Mouse (Mus musculus) embryonic facial prominence, embryonic 13.5 days (tissue): ENCODE data around the gene Diaph3. TPM values are rescaled to one million over a fixed set of nuclear protein-coding genes. Genes with fewer than 3 reads are reported as not detected.

ENCODE experiments used
- ATAC-seq: fragments of 200-750 bp; cut with Nextera tagmentation; 2 replicates; pipeline ENCODE4 v1.8.0; 2017; ENCODE audit warnings: low read depth; ENCODE audit not compliant: insufficient number of reproducible peaks, insufficient read depth, low FRiP score, low TSS enrichment
- H3K27ac ChIP-seq: fragments of 300-500 bp; sonication (generic); 2 replicates; pipeline ENCODE4 v1.5.1; 2015; ENCODE audit warnings: moderate library complexity, mild to moderate bottlenecking, inconsistent platforms
- H3K27me3 ChIP-seq: fragments of 300-500 bp; sonication (generic); 2 replicates; pipeline ENCODE4 v1.6.1; 2015; ENCODE audit warnings: mild to moderate bottlenecking, inconsistent platforms
- H3K36me3 ChIP-seq: fragments of 300-500 bp; sonication (generic); 2 replicates; pipeline ENCODE4 v1.6.1; 2015; ENCODE audit warnings: mild to moderate bottlenecking, inconsistent platforms
- H3K4me1 ChIP-seq: fragments of 300-500 bp; sonication (generic); 2 replicates; pipeline ENCODE4 v1.6.1; 2015; ENCODE audit warnings: inconsistent platforms
- H3K4me2 ChIP-seq: fragments of 300-500 bp; sonication (generic); 2 replicates; pipeline ENCODE4 v1.6.1; 2015; ENCODE audit warnings: moderate library complexity, mild to moderate bottlenecking, inconsistent platforms
- H3K4me3 ChIP-seq: fragments of 300-500 bp; sonication (generic); 2 replicates; pipeline ENCODE4 v1.5.1; 2015; ENCODE audit warnings: mild to moderate bottlenecking, inconsistent platforms
- H3K9ac ChIP-seq: fragments of 300-500 bp; sonication (generic); 2 replicates; pipeline ENCODE4 v1.6.1; 2015; ENCODE audit warnings: mild to moderate bottlenecking, inconsistent platforms
- H3K9me3 ChIP-seq: fragments of 300-500 bp; sonication (generic); 2 replicates; pipeline ENCODE4 v1.6.1; 2016; ENCODE audit warnings: inconsistent platforms
- WGBS: fragments of 180-500 bp; shearing (Covaris S2); methylation state at CpG from one replicate; pipeline ENCODE4 v1.1.7; 2015; ENCODE audit warnings: mixed read lengths; 5-methylcytosine and 5-hydroxymethylcytosine counted together
- polyA plus RNA-seq: library from polyadenylated mRNA; unstranded; fragments of >200 nt; fragmentation: Nextera tagmentation; extraction: Ambion mirVana; gene quantifications from 2 replicates; pipeline ENCODE4 v1.2.1, GENCODE M21; 2015

The Diaph3 gene
- polyA plus RNA-seq, 1 experiment from 2014 or later, result 14.8 TPM

- Histone ChIP-seq H3K9ac (no peak overlapping the region), H3K27ac (no peak overlapping the region), H3K4me3 (no peak overlapping the region), H3K4me1 (no peaks in the 10 kb centered on the region), H3K9me3 (no peaks in the 10 kb centered on the region), H3K36me3 (no peaks in the 10 kb centered on the region), H3K4me2 (no peak overlapping the region), H3K27me3 (no peaks in the 10 kb centered on the region)
- no peak for ATAC-seq
- 90% methylated on average over 2 of the region's 2 CpGs for WGBS
Measured at GRCm38 (mm10) chr14:87079725-87080124, 61.3 kb downstream of the Diaph3 start.

- ATAC-seq, result no peak
- H3K36me3 ChIP-seq, result 0 out of 2 replicates have a peak, but pooled peaks cover 4% of the 10 kb centered on the region
- no peaks in the 10 kb centered on the region for H3K9me3 ChIP-seq
- no peaks in the 10 kb centered on the region for H3K4me1 ChIP-seq
- H3K27me3 ChIP-seq, result no peaks in the 10 kb centered on the region
- no peak overlapping the region for H3K4me2 ChIP-seq
- 94% methylated on average over 2 of the region's 2 CpGs for WGBS
- H3K9ac ChIP-seq, result no peak overlapping the region
- no peak overlapping the region for H3K27ac ChIP-seq
- no peak overlapping the region for H3K4me3 ChIP-seq
Measured at GRCm38 (mm10) chr14:87075021-87075531, 66.0 kb downstream of the Diaph3 start.

GRCm38 (mm10) chr14:87064281-87064680 lies 76.8 kb downstream of the Diaph3 start:
- Histone ChIP-seq H3K9ac (no peak overlapping the region), H3K4me2 (no peak overlapping the region), H3K9me3 (no peaks in the 10 kb centered on the region), H3K36me3 (peaks cover 8% of the 10 kb centered on the region; the same call in 1 of the 2 replicates), H3K4me3 (no peak overlapping the region), H3K27ac (no peak overlapping the region), H3K27me3 (no peaks in the 10 kb centered on the region), H3K4me1 (no peaks in the 10 kb centered on the region)
- WGBS, result 88% methylated on average over 4 of the region's 4 CpGs
- no peak for ATAC-seq

GRCm38 (mm10) chr14:87056169-87056568 lies 84.9 kb downstream of the Diaph3 start:
- Histone ChIP-seq H3K9ac (no peak overlapping the region), H3K4me3 (no peak overlapping the region), H3K4me1 (no peaks in the 10 kb centered on the region), H3K27me3 (no peaks in the 10 kb centered on the region), H3K36me3 (no peaks in the 10 kb centered on the region), H3K9me3 (peaks cover 4% of the 10 kb centered on the region), H3K4me2 (no peak overlapping the region), H3K27ac (no peak overlapping the region)
- ATAC-seq, result no peak
- 94% methylated on average over 2 of the region's 2 CpGs for WGBS

GRCm38 (mm10) chr14:87051187-87051586 lies 89.8 kb downstream of the Diaph3 start:
- H3K9me3 ChIP-seq, result peaks cover 4% of the 10 kb centered on the region
- H3K4me2 ChIP-seq, result no peak overlapping the region
- H3K9ac ChIP-seq, result no peak overlapping the region
- WGBS, result 47% methylated on average over 5 of the region's 5 CpGs
- H3K27ac ChIP-seq, result no peak overlapping the region
- H3K4me3 ChIP-seq, result no peak overlapping the region
- H3K4me1 ChIP-seq, result no peaks in the 10 kb centered on the region
- no peaks in the 10 kb centered on the region for H3K36me3 ChIP-seq
- no peak for ATAC-seq
- no peaks in the 10 kb centered on the region for H3K27me3 ChIP-seq

GRCm38 (mm10) chr14:87044401-87044806 lies 96.6 kb downstream of the Diaph3 start:
- WGBS, result 21% methylated on average over 5 of the region's 5 CpGs
- ATAC-seq, result no peak
- no peak overlapping the region for H3K4me3 ChIP-seq

GRCm38 (mm10) chr14:87020240-87020639 lies 120.8 kb downstream of the Diaph3 start:
- Histone ChIP-seq H3K9ac (no peak overlapping the region), H3K27ac (no peak overlapping the region), H3K9me3 (no peaks in the 10 kb centered on the region), H3K36me3 (no peaks in the 10 kb centered on the region; the same call in 1 of the 2 replicates), H3K4me1 (no peaks in the 10 kb centered on the region), H3K4me3 (no peak overlapping the region), H3K4me2 (no peak overlapping the region), H3K27me3 (no peaks in the 10 kb centered on the region)
- 95% methylated on average over 10 of the region's 10 CpGs for WGBS
- no peak for ATAC-seq

More at GRCm38 (mm10) chr14:87044401-87044806, 96.6 kb downstream of the Diaph3 start:
- H3K4me2 ChIP-seq, result no peak overlapping the region
- no peaks in the 10 kb centered on the region for H3K36me3 ChIP-seq
- no peaks in the 10 kb centered on the region for H3K9me3 ChIP-seq
- no peak overlapping the region for H3K27ac ChIP-seq
- H3K27me3 ChIP-seq, result no peaks in the 10 kb centered on the region
- no peaks in the 10 kb centered on the region for H3K4me1 ChIP-seq
- no peak overlapping the region for H3K9ac ChIP-seq

GRCm38 (mm10) chr14:87019687-87020086 lies 121.3 kb downstream of the Diaph3 start:
- Histone ChIP-seq H3K9ac (no peak overlapping the region), H3K27me3 (no peaks in the 10 kb centered on the region), H3K4me1 (no peaks in the 10 kb centered on the region), H3K27ac (no peak overlapping the region), H3K9me3 (no peaks in the 10 kb centered on the region), H3K4me3 (no peak overlapping the region), H3K36me3 (no peaks in the 10 kb centered on the region; the same call in 1 of the 2 replicates), H3K4me2 (no peak overlapping the region)
- ATAC-seq, result no peak
- WGBS, result 91% methylated on average over 3 of the region's 3 CpGs

- Histone ChIP-seq H3K27ac (no peak overlapping the region), H3K4me1 (0 out of 2 replicates have a peak, but pooled peaks cover 2% of the 10 kb centered on the region), H3K4me3 (no peak overlapping the region), H3K4me2 (no peak overlapping the region), H3K9me3 (no peaks in the 10 kb centered on the region), H3K27me3 (no peaks in the 10 kb centered on the region), H3K9ac (no peak overlapping the region), H3K36me3 (no peaks in the 10 kb centered on the region)
- 13% methylated on average over 4 of the region's 4 CpGs for WGBS
- no peak for ATAC-seq
Measured at GRCm38 (mm10) chr14:86997318-86997717, 143.7 kb downstream of the Diaph3 start.

- Histone ChIP-seq H3K4me2 (no peak overlapping the region), H3K9me3 (no peaks in the 10 kb centered on the region), H3K27me3 (no peaks in the 10 kb centered on the region), H3K36me3 (no peaks in the 10 kb centered on the region), H3K4me1 (no peaks in the 10 kb centered on the region), H3K4me3 (no peak overlapping the region), H3K27ac (no peak overlapping the region), H3K9ac (no peak overlapping the region)
- 39% methylated on average over 1 of the region's 1 CpGs for WGBS
- ATAC-seq, result no peak
Measured at GRCm38 (mm10) chr14:86951169-86951568, 189.9 kb downstream of the Diaph3 start.

- H3K4me2 ChIP-seq, result no peak overlapping the region
- no peak overlapping the region for H3K4me3 ChIP-seq
- no peaks in the 10 kb centered on the region for H3K36me3 ChIP-seq
- no peak overlapping the region for H3K9ac ChIP-seq
- no peak for ATAC-seq
- no peaks in the 10 kb centered on the region for H3K27me3 ChIP-seq
- no peaks in the 10 kb centered on the region for H3K4me1 ChIP-seq
- H3K27ac ChIP-seq, result no peak overlapping the region
- WGBS, result 85% methylated on average over 2 of the region's 2 CpGs
- no peaks in the 10 kb centered on the region for H3K9me3 ChIP-seq
Measured at GRCm38 (mm10) chr14:86937953-86938352, 203.1 kb downstream of the Diaph3 start.

- H3K27ac ChIP-seq, result no peak overlapping the region
- H3K4me1 ChIP-seq, result no peaks in the 10 kb centered on the region
- 77% methylated on average over 3 of the region's 3 CpGs for WGBS
- H3K9me3 ChIP-seq, result no peaks in the 10 kb centered on the region
- no peak for ATAC-seq
- H3K9ac ChIP-seq, result no peak overlapping the region
- no peaks in the 10 kb centered on the region for H3K27me3 ChIP-seq
- no peak overlapping the region for H3K4me2 ChIP-seq
- H3K36me3 ChIP-seq, result no peaks in the 10 kb centered on the region
- H3K4me3 ChIP-seq, result no peak overlapping the region
Measured at GRCm38 (mm10) chr14:86936424-86936823, 204.6 kb downstream of the Diaph3 start.
